In the genomic region with DNA sequence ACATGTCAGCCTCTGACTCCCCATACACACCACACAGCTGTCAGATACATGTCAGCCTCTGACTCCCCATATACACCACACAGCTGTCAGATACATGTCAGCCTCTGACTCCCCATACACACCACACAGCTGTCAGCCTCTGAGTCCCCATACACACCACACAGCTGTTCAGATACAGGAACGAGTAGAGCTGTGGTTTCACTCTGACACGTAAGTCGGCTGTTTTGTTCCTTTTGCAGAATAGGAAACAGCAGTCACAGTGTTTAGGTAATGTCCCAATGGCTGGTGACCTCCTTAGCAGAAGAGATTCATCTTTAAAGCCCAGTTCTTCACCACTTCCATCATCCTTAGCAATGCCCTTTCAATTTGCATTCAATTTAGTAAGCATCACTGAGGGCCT, we compare ENCODE assay signal across 8 mouse cellular contexts. TPM values are rescaled to one million over a fixed set of nuclear protein-coding genes. Genes with fewer than 3 reads are reported as not detected.
A peak's percentile ranks its signal among the peaks of the same experiment; 100 is the strongest.
DNase-seq lines count a peak whose midpoint lies in the region; ATAC-seq and TF ChIP-seq lines count a peak whose summit lies in the region.
"Not testable (repeated sequence)": the region's sequence is repeated elsewhere in the genome, so short reads cannot be mapped to it uniquely, and the experiment has no call there.

No protein-coding gene starts in this region.

- in situ Hi-C loops in CH12.LX (cut with MboI; ENCODE audit: low pct_ligation_motif_present, low pct_unique_long_range_greater_than_20kb, low sequenced_read_pairs), result loop anchor here (25.0 kb wide), 1 partner anchor 560 kb away; no protein-coding TSS in a partner anchor

- H3K4me1 ChIP-seq in CH12.LX (ENCODE audit: control insufficient read depth in 1 of 2, insufficient read depth in 2 of 2); intestine, embryonic 14.5 days (replicated peaks; ENCODE audit: control insufficient read depth, insufficient read depth, low read length): not testable (repeated sequence)

- not testable (repeated sequence) for TF ChIP-seq EP300 in CH12.LX (IDR thresholded peaks at IDR 0.05; ENCODE audit: low read length)

- not testable (repeated sequence) for H3K27me3 ChIP-seq in CH12.LX (replicated peaks); intestine, embryonic 14.5 days (replicated peaks; ENCODE audit: control insufficient read depth, insufficient read depth, low read length); splenic B cell, adult 2 months (ENCODE audit: control insufficient read depth, insufficient read depth, low read length, poor library complexity, severe bottlenecking)

- peak; percentile 25 for ATAC-seq in inflammation-experienced regulatory T-cells, adult 6 months
- ATAC-seq in intestine, embryonic 14.5 days (replicated peaks; ENCODE audit: low FRiP score, low TSS enrichment, low read depth), result not testable (repeated sequence)

- H3K4me3 ChIP-seq in CH12.LX (replicated peaks in 1 of 3; ENCODE audit: low read depth in 2 of 3, low read length in 2 of 3, poor library complexity in 1 of 3); intestine, embryonic 14.5 days (ENCODE audit: low read depth, low read length): not testable (repeated sequence)

- not testable (repeated sequence) for H3K4me2 ChIP-seq in CH12.LX (ENCODE audit: insufficient read depth, low read depth, poor library complexity, severe bottlenecking); intestine, embryonic 14.5 days (ENCODE audit: low read length)

- not testable (repeated sequence) for H3K79me2 ChIP-seq in CH12.LX (replicated peaks; ENCODE audit: control insufficient read depth, extremely low read depth, insufficient read depth, poor library complexity, severe bottlenecking)

- not testable (repeated sequence) for H3K9ac ChIP-seq in CH12.LX (ENCODE audit: insufficient read depth, low read depth); intestine, embryonic 14.5 days (ENCODE audit: low read length)

- DNase-seq in 416B (ENCODE audit: low read depth) (peak; percentile 29), A20 (ENCODE audit: low read depth, low spot score) (peak; percentile 75), CH12.LX (ENCODE audit: extremely low read depth) (peak; percentile 68)
- peak; percentile 7 for DNase-seq in CD4-positive, CD25-positive, alpha-beta regulatory T cell, adult 2 months (ENCODE audit: low read depth, low spot score)
- peak; percentile 36 for DNase-seq in induced T-regulatory cell, adult 2 months (ENCODE audit: low read depth)
- DNase-seq in intestine, embryonic 14.5 days (ENCODE audit: low spot score), result peak; percentile 16
- peak; percentile 8 for DNase-seq in splenic B cell, adult 2 months (ENCODE audit: low read depth, low spot score)

- H3K27ac ChIP-seq in CH12.LX (ENCODE audit: insufficient read depth, low read depth); intestine, embryonic 14.5 days (ENCODE audit: low read depth): not testable (repeated sequence)

- TF ChIP-seq CTCF in CH12.LX (conservative IDR thresholded peaks at IDR 0.05 in 1 of 2, IDR thresholded peaks at IDR 0.05 in 1 of 2; ENCODE audit: low read depth in 2 of 2, low read length in 2 of 2), result not testable (repeated sequence)

- not testable (repeated sequence) for TF ChIP-seq RAD21 in CH12.LX (IDR thresholded peaks at IDR 0.05; ENCODE audit: low read depth, low read length)

- dilution Hi-C loops in CH12.LX (cut with MboI; ENCODE audit: extremely low pct_ligation_motif_present, extremely low pct_unique_long_range_greater_than_20kb, low sequenced_read_pairs), result not testable (repeated sequence)

- H3K9me3 ChIP-seq in CH12.LX (replicated peaks; ENCODE audit: low read length); intestine, embryonic 14.5 days (ENCODE audit: control insufficient read depth, low read length): not testable (repeated sequence)

- 74% methylated on average over 3 of the region's 3 CpGs for WGBS in intestine, embryonic 14.5 days

- not testable (repeated sequence) for TF ChIP-seq POLR2A in CH12.LX (IDR thresholded peaks at IDR 0.05; ENCODE audit: low read depth, low read length)

- H3K36me3 ChIP-seq in CH12.LX (replicated peaks in 1 of 2; ENCODE audit: control insufficient read depth in 1 of 2, insufficient read depth in 1 of 2, low read length in 1 of 2), result peaks cover 49 to 54% of the 10 kb centered on the region in 2 experiments
- peaks cover 53% of the 10 kb centered on the region for H3K36me3 ChIP-seq in intestine, embryonic 14.5 days (ENCODE audit: control insufficient read depth, insufficient read depth, low read length)
- H3K36me3 ChIP-seq in splenic B cell, adult 2 months (ENCODE audit: control insufficient read depth, insufficient read depth, low read length, poor library complexity, severe bottlenecking), result not testable (repeated sequence)

TF ChIP-seq in CH12.LX, 34 proteins besides CTCF, POLR2A, EP300 and RAD21:
- TF ChIP-seq TCF12 (IDR thresholded peaks at IDR 0.05; ENCODE audit: low read depth, low read length), result peak; percentile 58; the same call in 1 of the 2 replicates
- TF ChIP-seq ETS1 (conservative IDR thresholded peaks at IDR 0.05; ENCODE audit: low read depth, low read length), result peak; percentile 89
- TF ChIP-seq SIN3A (IDR thresholded peaks at IDR 0.05; ENCODE audit: low read length), result peak; percentile 79; the same call in 1 of the 2 replicates

RNA-seq across cellular contexts. Expression of a gene that starts 47.6 kb away (rescaled TPM):
- total RNA-seq in CH12.LX (2012; rRNA removed) (9.8 and 11.5 TPM in 2 replicates), CH12.LX (2014; rRNA removed) (15.8 and 17.6 TPM in 2 replicates)
- 9.8 and 10.6 TPM in 2 replicates for polyA plus RNA-seq in CH12.LX (2012; ENCODE audit: insufficient read length, low read depth)
- polyA plus RNA-seq in inflammation-experienced regulatory T-cells, adult 6 months (2017; shearing (Covaris generic)), result 1 to 10 TPM; 2.9 to 4.1 (median 3.7) TPM
- 17.1 and 19.0 TPM in 2 replicates for polyA plus RNA-seq in intestine, embryonic 14.5 days (2014; fragmentation: Nextera tagmentation; extraction: Ambion mirVana)

Comparison
In these comparisons a context has a peak if more than half of its experiments do, and no peak if none do; other contexts are left out.
1. DNase-seq: peak in every context shown above with its lines; median percentile 75 in A20; 68 in CH12.LX; 36 in induced T-regulatory cell, adult 2 months; 29 in 416B; 16 in intestine, embryonic 14.5 days; 8 in splenic B cell, adult 2 months; 7 in CD4-positive, CD25-positive, alpha-beta regulatory T cell, adult 2 months.